Mouse (Mus musculus): ENCODE data around the gene Kcnh6. TPM values are rescaled to one million over a fixed set of nuclear protein-coding genes. Genes with fewer than 3 reads are reported as not detected.
A peak's percentile ranks its signal among the peaks of the same experiment; 100 is the strongest.
"Not testable (repeated sequence)": the region's sequence is repeated elsewhere in the genome, so short reads cannot be mapped to it uniquely, and the experiment has no call there.

Gene Kcnh6
- total RNA-seq, 4 experiments from 2014 or later, result not detected

- DNase-seq (ENCODE audit: low spot score in 2 of 2), result no peak
These were observed 53.4 kb downstream of the Kcnh6 start for GRCm38 (mm10) chr11:106061311-106061710.

GRCm38 (mm10) chr11:106063756-106064155 is 55.8 kb downstream of the Kcnh6 start:
- no peak for DNase-seq (ENCODE audit: low spot score in 2 of 2)

GRCm38 (mm10) chr11:106065073-106065922 is 57.4 kb downstream of the Kcnh6 start:
- DNase-seq (ENCODE audit: low spot score in 2 of 2), result no peak

GRCm38 (mm10) chr11:106065923-106066571 is 58.1 kb downstream of the Kcnh6 start, which contains the start of gene Taco1:
Gene Taco1 (plus strand): TSS chr11:106066061.
- DNase-seq (ENCODE audit: low spot score in 2 of 2), result peak; percentile 90 to 92

GRCm38 (mm10) chr11:106066616-106067015 is 58.7 kb downstream of the Kcnh6 start:
- DNase-seq (ENCODE audit: low spot score in 2 of 2), result not testable (repeated sequence)

- no peak for DNase-seq (ENCODE audit: low spot score in 2 of 2)
These were observed 65.8 kb downstream of the Kcnh6 start for GRCm38 (mm10) chr11:106073774-106074173.

- DNase-seq (ENCODE audit: low spot score in 2 of 2), result peak; percentile 24 to 43
These were observed 68.4 kb downstream of the Kcnh6 start for GRCm38 (mm10) chr11:106076321-106076720.

Other genes starting within 250 kb of the Kcnh6 start
- gene Cyb561, start 54.8 kb upstream of the Kcnh6 start, total RNA-seq (2022), result 1 to 10 TPM; 2.8 to 5.2 (median 3.8) TPM
- gene Ace, start 40.2 kb upstream of the Kcnh6 start, total RNA-seq (2022), result 10 to 100 TPM in 3 of 4 experiments, 1 to 10 TPM in 1; 9.4 to 21.2 (median 13.4) TPM
- not detected for gene Ace3, start 13.4 kb upstream of the Kcnh6 start, total RNA-seq (2022)
- gene Dcaf7, start 28.7 kb downstream of the Kcnh6 start, total RNA-seq (2022), result 10 to 100 TPM; 21.1 to 27.1 (median 25.0) TPM
- 10 to 100 TPM; 35.8 to 42.1 (median 39.3) TPM for gene Taco1, start 57.9 kb downstream of the Kcnh6 start, total RNA-seq (2022)
- gene Map3k3, start 76.5 kb downstream of the Kcnh6 start, total RNA-seq (2022), result 10 to 100 TPM; 20.6 to 24.8 (median 22.5) TPM
- gene Gm10840, start 152.7 kb downstream of the Kcnh6 start, total RNA-seq (2022), result not detected
- gene Limd2, start 152.7 kb downstream of the Kcnh6 start, total RNA-seq (2022), result 1 to 10 TPM; 2.2 to 2.8 (median 2.4) TPM
- 10 to 100 TPM; 11.1 to 14.7 (median 12.6) TPM for gene Strada, start 194.0 kb downstream of the Kcnh6 start, total RNA-seq (2022)
- 10 to 100 TPM; 59.2 to 76.2 (median 65.5) TPM for gene Ccdc47, start 208.2 kb downstream of the Kcnh6 start, total RNA-seq (2022)
- gene Ddx42, start 208.8 kb downstream of the Kcnh6 start, total RNA-seq (2022), result 10 to 100 TPM; 22.8 to 26.9 (median 24.4) TPM
- gene Ftsj3, start 248.0 kb downstream of the Kcnh6 start, total RNA-seq (2022), result 10 to 100 TPM; 18.0 to 28.8 (median 21.3) TPM
- 100 to 1,000 TPM; 125 to 150 (median 137) TPM for gene Psmc5, start 248.0 kb downstream of the Kcnh6 start, total RNA-seq (2022)